Mouse (Mus musculus) embryonic stem cell, embryonic (primary cell): Measurements from ENCODE around the gene Col4a1.

Source experiments
- CTCF ChIA-PET, 4 experiments: fragments of 300-600 bp in 2 of 4; fragments of 350-600 bp in 2 of 4; sonication (Branson Sonifier 250); formaldehyde crosslinking; loops; one replicate each; lab custom pipeline; 2022; ENCODE audit warnings: inconsistent platforms in 2 of 4; lab: Charles Lee
- POLR2A ChIA-PET, 4 experiments: fragments of 300-600 bp in 2 of 4; fragments of 350-600 bp in 2 of 4; sonication (Branson Sonifier 250); formaldehyde crosslinking; loops; one replicate each; lab custom pipeline; 2022; ENCODE audit warnings: antibody characterized with exemption in 4 of 4, inconsistent platforms in 1 of 4; lab: Charles Lee

The Col4a1 gene

GRCm38 (mm10) chr8:11288286-11288685 is 24.3 kb downstream of the Col4a1 start:
- CTCF ChIA-PET = no interaction called here
- POLR2A ChIA-PET = no interaction called here

GRCm38 (mm10) chr8:11287139-11287538 is 25.5 kb downstream of the Col4a1 start:
- POLR2A ChIA-PET = no interaction called here
- CTCF ChIA-PET = no interaction called here

- ChIA-PET CTCF (no interaction called here), POLR2A (no interaction called here)
These were observed 27.2 kb downstream of the Col4a1 start for GRCm38 (mm10) chr8:11285437-11285836.

GRCm38 (mm10) chr8:11283217-11283616 is 29.4 kb downstream of the Col4a1 start:
- ChIA-PET POLR2A (interaction anchor here in 1 of 4 experiments (1.9 kb wide), 1 partner anchor 29 kb away, joined by 5 read pairs; the partner anchor contains the start of genes Col4a1 and Col4a2), CTCF (interaction anchor here in 1 of 4 experiments (0.6 kb wide), 1 partner anchor 127 kb away, joined by 4 read pairs; no protein-coding TSS in a partner anchor)

- ChIA-PET POLR2A (interaction anchor here in 2 of 4 experiments (0.6 to 1.9 kb wide), 2 partner anchors 30 to 78 kb away, joined by 3 to 5 read pairs; partner anchors contain the start of genes Col4a1 (in 1 of the 2) and Col4a2 (in 1 of the 2)), CTCF (no interaction called here)
These were observed 29.9 kb downstream of the Col4a1 start for GRCm38 (mm10) chr8:11282696-11283095.

GRCm38 (mm10) chr8:11282139-11282538 is 30.5 kb downstream of the Col4a1 start:
- CTCF ChIA-PET = no interaction called here
- POLR2A ChIA-PET = interaction anchor here in 2 of 4 experiments (0.6 to 1.9 kb wide), 2 partner anchors 31 to 79 kb away, joined by 3 to 5 read pairs; partner anchors contain the start of genes Col4a1 (in 1 of the 2) and Col4a2 (in 1 of the 2)

GRCm38 (mm10) chr8:11280721-11281268 is 31.8 kb downstream of the Col4a1 start:
- ChIA-PET CTCF (interaction anchor here in 1 of 4 experiments (0.6 kb wide), 1 partner anchor 140 kb away, joined by 3 read pairs; no protein-coding TSS in a partner anchor), POLR2A (interaction anchor here in 1 of 4 experiments (0.5 to 0.6 kb wide), 2 partner anchors 392 to 873 kb away, joined by 3 read pairs; no protein-coding TSS in a partner anchor)

- CTCF ChIA-PET = interaction anchor here in 1 of 4 experiments (1.1 kb wide), 1 partner anchor 135 kb away, joined by 3 read pairs; no protein-coding TSS in a partner anchor
- POLR2A ChIA-PET = no interaction called here
These were observed 33.3 kb downstream of the Col4a1 start for GRCm38 (mm10) chr8:11279296-11279826.

GRCm38 (mm10) chr8:11278101-11278611 is 34.5 kb downstream of the Col4a1 start:
- CTCF ChIA-PET = interaction anchor here in 2 of 4 experiments (0.6 to 1.2 kb wide), 3 partner anchors 24 to 387 kb away, joined by 3 to 6 read pairs (median 3); no protein-coding TSS in a partner anchor
- POLR2A ChIA-PET = no interaction called here

- CTCF ChIA-PET = interaction anchor here in 1 of 4 experiments (1.2 kb wide), 1 partner anchor 24 kb away, joined by 6 read pairs; no protein-coding TSS in a partner anchor
- POLR2A ChIA-PET = interaction anchor here in 1 of 4 experiments (0.7 kb wide), 2 partner anchors 32 to 416 kb away, joined by 3 to 4 read pairs; no protein-coding TSS in a partner anchor
These were observed 35.0 kb downstream of the Col4a1 start for GRCm38 (mm10) chr8:11277602-11278051.

GRCm38 (mm10) chr8:11276286-11276685 is 36.3 kb downstream of the Col4a1 start:
- ChIA-PET POLR2A (interaction anchor here in 1 of 4 experiments (0.6 kb wide), 2 partner anchors 67 to 897 kb away, joined by 3 to 4 read pairs; no protein-coding TSS in a partner anchor), CTCF (interaction anchor here in 1 of 4 experiments (0.6 kb wide), 2 partner anchors 78 to 174 kb away, joined by 3 to 4 read pairs; no protein-coding TSS in a partner anchor)

- ChIA-PET CTCF (no interaction called here), POLR2A (no interaction called here)
These were observed 38.2 kb downstream of the Col4a1 start for GRCm38 (mm10) chr8:11274415-11274814.

- ChIA-PET CTCF (interaction anchor here in 1 of 4 experiments (0.6 kb wide), 1 partner anchor 59 kb away, joined by 4 read pairs; no protein-coding TSS in a partner anchor), POLR2A (interaction anchor here in 1 of 4 experiments (0.6 kb wide), 1 partner anchor 408 kb away, joined by 3 read pairs; no protein-coding TSS in a partner anchor)
These were observed 39.0 kb downstream of the Col4a1 start for GRCm38 (mm10) chr8:11273506-11274158.

- CTCF ChIA-PET = no interaction called here
- POLR2A ChIA-PET = no interaction called here
These were observed 40.4 kb downstream of the Col4a1 start for GRCm38 (mm10) chr8:11272205-11272604.

- CTCF ChIA-PET = interaction anchor here in 1 of 4 experiments (1.6 kb wide), 1 partner anchor 18 kb away, joined by 4 read pairs; no protein-coding TSS in a partner anchor
- POLR2A ChIA-PET = no interaction called here
These were observed 41.8 kb downstream of the Col4a1 start for GRCm38 (mm10) chr8:11270826-11271225.

- POLR2A ChIA-PET = interaction anchor here in 1 of 4 experiments (0.9 kb wide), 1 partner anchor 10 kb away, joined by 3 read pairs; no protein-coding TSS in a partner anchor
- CTCF ChIA-PET = interaction anchor here in 1 of 4 experiments (0.9 kb wide), 1 partner anchor 15 kb away, joined by 3 read pairs; no protein-coding TSS in a partner anchor
These were observed 43.9 kb downstream of the Col4a1 start for GRCm38 (mm10) chr8:11268753-11269152.

GRCm38 (mm10) chr8:11266471-11266870 is 46.2 kb downstream of the Col4a1 start:
- ChIA-PET POLR2A (interaction anchor here in 3 of 4 experiments (0.7 to 1.1 kb wide), 3 partner anchors 46 to 1665 kb away, joined by 3 read pairs; partner anchors contain the start of genes Col4a1 (in 2 of the 3) and Col4a2 (in 2 of the 3)), CTCF (interaction anchor here in 2 of 4 experiments (0.6 to 1.9 kb wide), 2 partner anchors 13 to 51 kb away, joined by 4 to 8 read pairs; no protein-coding TSS in a partner anchor)

- ChIA-PET POLR2A (interaction anchor here in 1 of 4 experiments (0.8 kb wide), 1 partner anchor 46 kb away, joined by 3 read pairs; the partner anchor contains the start of genes Col4a1 and Col4a2), CTCF (interaction anchor here in 1 of 4 experiments (1.9 kb wide), 1 partner anchor 12 kb away, joined by 8 read pairs; no protein-coding TSS in a partner anchor)
These were observed 46.7 kb downstream of the Col4a1 start for GRCm38 (mm10) chr8:11265971-11266370.
